7 mouse cellular contexts compared by ENCODE assay signal in genomic region chr10:80163721-80164120, GRCm38 (mm10). TPM values are rescaled to one million over a fixed set of nuclear protein-coding genes. Genes with fewer than 3 reads are reported as not detected.
DNase-seq lines count a peak whose midpoint lies in the region; ATAC-seq lines count a peak whose summit lies in the region.

No protein-coding gene starts in this region.

- no peak overlapping the region for H3K4me2 ChIP-seq in lung, embryonic 16.5 days (ENCODE audit: low read depth, low read length)
- peak overlapping the region; percentile 89; the same call in 1 of the 2 replicates for H3K4me2 ChIP-seq in limb, embryonic 12.5 days

- no peaks in the 10 kb centered on the region for H3K9me3 ChIP-seq in lung, embryonic 16.5 days (ENCODE audit: control insufficient read depth, low read length)
- no peaks in the 10 kb centered on the region for H3K9me3 ChIP-seq in heart, embryonic 10.5 days
- H3K9me3 ChIP-seq in limb, embryonic 12.5 days: no peaks in the 10 kb centered on the region

- no peak overlapping the region for H3K9ac ChIP-seq in lung, embryonic 16.5 days (ENCODE audit: low read length)
- H3K9ac ChIP-seq in limb, embryonic 12.5 days (replicated peaks): no peak overlapping the region; the same call in 1 of the 2 replicates

- DNase-seq in lung, postnatal 25 days (ENCODE audit: low spot score): no peak
- peak; percentile 86 for DNase-seq in adrenal gland, postnatal 14 days
- DNase-seq in heart, embryonic 10.5 days (ENCODE audit: low spot score): peak; percentile 85
- DNase-seq in urinary bladder, postnatal 14 days (ENCODE audit: low spot score): peak; percentile 81
- no peak for DNase-seq in spleen, postnatal 10 days (ENCODE audit: low spot score in 2 of 2)

- H3K27me3 ChIP-seq in lung, embryonic 16.5 days (ENCODE audit: control insufficient read depth, insufficient read depth, low read depth, low read length): no peaks in the 10 kb centered on the region
- H3K27me3 ChIP-seq in heart, embryonic 10.5 days (ENCODE audit: insufficient read depth, poor library complexity, severe bottlenecking): no peaks in the 10 kb centered on the region
- no peaks in the 10 kb centered on the region; the same call in 1 of the 2 replicates for H3K27me3 ChIP-seq in limb, embryonic 12.5 days

- no peak overlapping the region for H3K4me3 ChIP-seq in lung, embryonic 16.5 days (ENCODE audit: low read length)
- peak overlapping the region; percentile 65 for H3K4me3 ChIP-seq in heart, embryonic 10.5 days
- no peak overlapping the region for H3K4me3 ChIP-seq in limb, embryonic 12.5 days (replicated peaks)

- no peaks in the 10 kb centered on the region for H3K36me3 ChIP-seq in lung, embryonic 16.5 days (ENCODE audit: control insufficient read depth, insufficient read depth, low read length)
- H3K36me3 ChIP-seq in heart, embryonic 10.5 days: no peaks in the 10 kb centered on the region
- no peaks in the 10 kb centered on the region for H3K36me3 ChIP-seq in limb, embryonic 12.5 days

- H3K27ac ChIP-seq in lung, embryonic 16.5 days (ENCODE audit: low read length): 0 out of 2 replicates have a peak overlapping the region, but pooled peaks have one; percentile 10
- H3K27ac ChIP-seq in heart, embryonic 10.5 days: peak overlapping the region; percentile 100
- H3K27ac ChIP-seq in limb, embryonic 12.5 days: no peak overlapping the region

- 53% methylated on average over 8 of the region's 8 CpGs for WGBS in lung, embryonic 16.5 days
- 41% methylated on average over 8 of the region's 8 CpGs for WGBS in heart, embryonic 10.5 days
- WGBS in limb, embryonic 12.5 days: 77% methylated on average over 8 of the region's 8 CpGs

- H3K4me1 ChIP-seq in lung, embryonic 16.5 days (replicated peaks; ENCODE audit: control insufficient read depth, insufficient read depth, low read length): peaks cover 71% of the 10 kb centered on the region
- H3K4me1 ChIP-seq in heart, embryonic 10.5 days: peaks cover 84% of the 10 kb centered on the region
- peaks cover 71% of the 10 kb centered on the region for H3K4me1 ChIP-seq in limb, embryonic 12.5 days (replicated peaks)

- no peak for ATAC-seq in lung, embryonic 16.5 days (ENCODE audit: low read depth)
- ATAC-seq in limb, embryonic 12.5 days (ENCODE audit: insufficient number of reproducible peaks, insufficient read depth, low FRiP score, low TSS enrichment, low read depth): no peak

RNA-seq across cellular contexts. Expression of gene Cirbp, which starts 2.1 kb away (rescaled TPM):
- polyA plus RNA-seq in lung, embryonic 16.5 days (2015; fragmentation: Nextera tagmentation; extraction: Ambion mirVana): 73.4 and 83.4 TPM in 2 replicates
- 67.6 and 106 TPM in 2 replicates for total RNA-seq in adrenal gland, postnatal 14 days (2021)
- 85.7 and 98.0 TPM in 2 replicates for polyA plus RNA-seq in heart, embryonic 10.5 days (2016; fragmentation: Nextera tagmentation; extraction: Ambion mirVana)
- 166 and 175 TPM in 2 replicates for polyA plus RNA-seq in limb, embryonic 12.5 days (2016; fragmentation: Nextera tagmentation; extraction: Ambion mirVana)

RNA-seq across cellular contexts. Expression of gene 1600002K03Rik, which starts 9.0 kb away (rescaled TPM):
- polyA plus RNA-seq in lung, embryonic 16.5 days (2015; fragmentation: Nextera tagmentation; extraction: Ambion mirVana): 12.2 and 13.6 TPM in 2 replicates
- total RNA-seq in adrenal gland, postnatal 14 days (2021): 8.6 and 9.5 TPM in 2 replicates
- 11.7 and 13.9 TPM in 2 replicates for polyA plus RNA-seq in heart, embryonic 10.5 days (2016; fragmentation: Nextera tagmentation; extraction: Ambion mirVana)
- polyA plus RNA-seq in limb, embryonic 12.5 days (2016; fragmentation: Nextera tagmentation; extraction: Ambion mirVana): 9.1 and 9.5 TPM in 2 replicates

RNA-seq across cellular contexts. Expression of gene Efna2, which starts 15.6 kb away (rescaled TPM):
- polyA plus RNA-seq in lung, embryonic 16.5 days (2015; fragmentation: Nextera tagmentation; extraction: Ambion mirVana): 11.0 and 12.1 TPM in 2 replicates
- 3.1 and 3.9 TPM in 2 replicates for total RNA-seq in adrenal gland, postnatal 14 days (2021)
- 14.9 and 20.6 TPM in 2 replicates for polyA plus RNA-seq in heart, embryonic 10.5 days (2016; fragmentation: Nextera tagmentation; extraction: Ambion mirVana)
- 60.3 and 62.2 TPM in 2 replicates for polyA plus RNA-seq in limb, embryonic 12.5 days (2016; fragmentation: Nextera tagmentation; extraction: Ambion mirVana)

RNA-seq across cellular contexts. Expression of gene Midn, which starts 15.6 kb away (rescaled TPM):
- 11.8 and 12.9 TPM in 2 replicates for polyA plus RNA-seq in lung, embryonic 16.5 days (2015; fragmentation: Nextera tagmentation; extraction: Ambion mirVana)
- total RNA-seq in adrenal gland, postnatal 14 days (2021): 114 and 140 TPM in 2 replicates
- 16.1 and 24.4 TPM in 2 replicates for polyA plus RNA-seq in heart, embryonic 10.5 days (2016; fragmentation: Nextera tagmentation; extraction: Ambion mirVana)
- 30.6 and 38.0 TPM in 2 replicates for polyA plus RNA-seq in limb, embryonic 12.5 days (2016; fragmentation: Nextera tagmentation; extraction: Ambion mirVana)

RNA-seq across cellular contexts. Expression of gene Cbarp, which starts 23.1 kb away (rescaled TPM):
- 3.9 and 5.6 TPM in 2 replicates for polyA plus RNA-seq in lung, embryonic 16.5 days (2015; fragmentation: Nextera tagmentation; extraction: Ambion mirVana)
- total RNA-seq in adrenal gland, postnatal 14 days (2021): 69.9 and 137 TPM in 2 replicates
- polyA plus RNA-seq in heart, embryonic 10.5 days (2016; fragmentation: Nextera tagmentation; extraction: Ambion mirVana): 2.0 and 4.0 TPM in 2 replicates
- 4.9 and 5.6 TPM in 2 replicates for polyA plus RNA-seq in limb, embryonic 12.5 days (2016; fragmentation: Nextera tagmentation; extraction: Ambion mirVana)

Comparison
In these comparisons a context has a peak if more than half of its experiments do, and no peak if none do; other contexts are left out.
1. DNase-seq: peak in adrenal gland, postnatal 14 days (single experiment), heart, embryonic 10.5 days (single experiment) and urinary bladder, postnatal 14 days (single experiment); none in lung, postnatal 25 days (single experiment) and spleen, postnatal 10 days (0 of 2).